Mouse (Mus musculus) retina, embryonic 14.5 days (tissue): Measurements from ENCODE around the gene Phldb3.
"Not testable (repeated sequence)": the region's sequence is repeated elsewhere in the genome, so short reads cannot be mapped to it uniquely, and the experiment has no call there.

Experiments
- DNase-seq: peaks from one replicate; pipeline ENCODE4 v3.0.0-alpha.2; 2015; ENCODE audit warnings: low spot score

The Phldb3 gene

GRCm38 (mm10) chr7:24594309-24594803 is 16.2 kb upstream of the Phldb3 start:
- no peak for DNase-seq

GRCm38 (mm10) chr7:24595464-24595863 is 15.1 kb upstream of the Phldb3 start:
- DNase-seq = no peak

GRCm38 (mm10) chr7:24598121-24598520 is 12.4 kb upstream of the Phldb3 start:
- no peak for DNase-seq

DNA sequence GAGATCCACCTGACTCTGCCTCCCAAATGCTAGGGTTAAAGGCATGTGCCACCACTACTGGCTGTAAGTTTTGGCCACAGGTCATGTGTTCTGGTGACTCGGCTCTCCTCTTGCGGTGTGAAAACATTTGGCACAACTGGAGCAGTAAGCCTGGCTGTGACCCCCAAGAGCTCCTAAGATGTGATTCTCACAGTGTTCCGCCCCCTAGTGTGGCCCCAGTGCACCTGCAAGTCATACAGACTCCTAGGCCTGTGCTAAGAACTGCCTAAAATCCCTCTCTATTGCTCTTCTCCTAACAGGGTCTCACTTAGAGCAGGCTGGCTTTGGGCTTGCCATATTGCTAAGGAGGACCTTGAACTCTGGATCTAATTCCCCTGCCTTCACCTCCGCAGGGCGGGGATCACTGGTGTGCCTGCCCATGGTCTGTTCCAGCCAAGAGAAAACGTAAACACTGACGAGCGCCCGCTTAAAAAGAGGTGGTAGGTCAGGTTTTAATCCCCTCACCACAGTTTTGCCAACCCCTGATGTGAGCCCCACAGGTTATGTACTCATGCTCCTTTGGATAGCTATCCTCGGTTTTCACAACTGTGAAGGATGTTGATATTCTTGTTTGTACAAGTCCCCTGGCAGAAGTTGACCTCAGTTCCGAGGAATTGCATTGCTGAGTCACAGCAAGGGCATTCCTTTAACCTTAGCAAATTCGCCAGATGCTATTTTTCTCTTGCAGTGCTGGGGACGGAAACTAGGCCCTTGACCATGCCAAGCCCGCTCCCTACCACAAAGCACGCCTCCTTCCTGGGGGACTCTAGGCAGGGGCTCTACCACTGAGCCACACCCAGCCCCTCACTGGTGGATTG is 11.1 kb upstream of the Phldb3 start:
- DNase-seq = no peak

DNA sequence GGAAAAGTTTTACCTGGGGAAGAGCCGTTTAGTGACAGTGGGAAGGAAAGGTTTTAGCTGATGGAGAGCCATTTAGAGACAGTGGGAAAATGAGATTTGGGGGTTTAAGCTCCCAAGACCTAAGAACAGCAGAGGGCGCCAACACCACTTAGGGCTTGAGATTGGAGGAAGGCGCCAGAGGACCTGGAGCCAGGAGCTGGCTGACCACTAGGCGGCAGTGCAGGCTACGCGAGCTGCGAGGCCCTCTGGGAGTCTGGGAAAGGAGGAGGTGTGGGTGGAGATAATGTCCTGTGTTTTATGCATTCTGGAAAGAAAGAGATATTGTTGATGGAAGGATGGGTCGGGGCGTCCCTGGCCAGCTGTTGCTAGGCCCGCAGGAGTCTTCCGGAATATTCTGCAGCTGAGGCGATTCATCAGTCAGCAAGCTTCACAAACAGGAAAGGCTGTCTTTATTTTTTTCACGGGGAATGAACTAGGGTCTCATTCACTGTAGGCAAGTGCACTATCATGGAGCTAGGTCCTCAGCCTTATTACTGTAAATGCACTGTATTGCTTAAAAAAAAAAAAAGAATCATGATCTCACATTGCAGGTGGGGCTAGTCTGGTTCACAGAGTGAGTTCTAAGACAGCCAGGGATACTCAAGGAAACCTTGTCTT is 9.5 kb upstream of the Phldb3 start:
- peak; percentile 99 for DNase-seq

- DNase-seq = no peak
Observed at GRCm38 (mm10) chr7:24605561-24605960, 5.0 kb upstream of the Phldb3 start.

DNA sequence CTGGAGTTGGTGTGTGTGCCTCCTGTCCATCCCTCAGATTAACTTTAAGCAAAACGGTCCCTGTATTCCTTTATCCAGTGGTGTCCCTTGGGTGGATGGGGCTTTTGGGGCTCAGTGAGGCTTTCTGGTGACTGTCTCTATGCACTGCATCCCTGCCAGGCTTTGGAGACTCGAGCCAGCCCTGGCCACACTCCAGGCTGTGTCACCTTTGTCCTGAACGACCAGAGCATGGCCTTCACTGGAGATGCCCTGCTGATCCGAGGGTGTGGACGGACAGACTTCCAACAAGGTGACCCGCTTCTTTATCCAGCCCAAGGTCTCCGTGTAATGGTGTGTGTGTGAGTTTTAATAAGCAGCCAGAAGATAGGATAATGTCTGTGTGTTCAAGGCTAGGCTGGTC is 4.5 kb upstream of the Phldb3 start:
- no peak for DNase-seq

DNA sequence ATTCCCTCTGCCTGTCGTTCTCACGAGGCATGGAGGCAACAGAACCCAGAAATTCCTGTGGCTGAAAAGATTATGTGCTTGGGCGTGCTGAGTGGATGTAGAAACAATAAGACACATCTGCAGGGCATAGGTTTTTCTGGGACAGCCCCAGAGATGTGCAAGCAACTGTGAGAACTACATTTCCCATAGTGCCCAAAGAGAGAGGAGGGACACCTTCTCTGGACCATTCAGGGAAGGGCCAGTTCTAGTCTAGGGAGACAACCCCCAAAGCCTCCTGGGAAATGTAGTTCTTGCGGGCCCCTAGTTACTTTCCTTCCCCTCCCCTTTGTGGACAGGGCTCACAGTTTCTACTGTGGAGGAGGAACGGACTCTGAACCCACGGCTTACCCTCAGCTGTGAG is 2.5 kb upstream of the Phldb3 start:
- DNase-seq = peak; percentile 69

DNA sequence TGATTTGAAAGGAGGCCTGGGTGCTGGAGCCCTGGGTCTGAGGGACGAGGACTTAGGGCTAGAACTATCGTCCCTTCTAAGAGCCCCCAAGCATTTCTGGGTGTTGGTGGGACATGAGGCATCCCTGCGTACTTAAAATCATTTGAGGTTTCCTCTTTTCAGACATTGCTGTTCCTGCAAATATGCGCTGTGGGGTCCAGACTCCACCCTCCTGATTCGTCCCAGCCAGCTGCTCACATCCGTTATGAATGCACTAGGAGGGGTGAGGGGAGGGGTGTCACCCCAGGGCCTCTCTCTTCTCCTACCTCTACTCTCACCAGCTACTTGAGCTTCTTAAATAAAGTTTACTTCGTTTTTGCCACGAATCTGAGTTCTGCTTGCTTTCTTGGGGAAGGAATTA is 2.0 kb upstream of the Phldb3 start:
- DNase-seq = no peak

GRCm38 (mm10) chr7:24610879-24611494 is 424 bp downstream of the Phldb3 start:
- DNase-seq = peak; percentile 84

GRCm38 (mm10) chr7:24611709-24612108 is 1.1 kb downstream of the Phldb3 start:
- no peak for DNase-seq

DNA sequence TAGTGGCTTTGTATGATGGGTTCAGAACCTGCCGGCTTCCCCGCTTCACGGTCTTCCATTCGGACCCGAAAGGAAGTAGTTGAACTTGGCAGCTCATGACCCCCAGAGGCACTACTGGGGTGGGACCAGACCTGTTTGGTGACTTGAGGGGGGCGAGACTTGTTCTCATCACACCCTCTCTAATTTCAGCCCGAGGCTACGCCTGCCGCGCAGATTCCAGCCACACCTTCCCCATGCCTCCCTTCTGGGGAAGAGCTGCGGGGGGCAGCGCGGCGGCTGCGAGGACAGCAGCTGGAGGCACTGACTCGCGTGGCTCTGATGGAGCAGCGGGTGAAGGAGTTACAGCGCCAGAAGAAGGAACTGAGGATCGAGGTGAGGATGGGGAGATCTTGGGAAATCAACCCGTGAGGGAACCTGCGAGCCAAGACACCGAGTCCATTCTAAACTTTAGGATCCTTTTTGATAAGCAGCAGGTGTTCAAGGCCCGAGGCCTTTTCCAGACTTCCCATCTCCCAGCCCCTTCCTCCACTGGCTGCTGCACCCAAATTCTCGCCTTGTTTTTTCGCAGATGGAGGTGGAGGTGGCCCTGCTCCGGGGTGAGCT is 1.8 kb downstream of the Phldb3 start:
- no peak for DNase-seq

GRCm38 (mm10) chr7:24614816-24615215 is 4.3 kb downstream of the Phldb3 start:
- no peak for DNase-seq

DNA sequence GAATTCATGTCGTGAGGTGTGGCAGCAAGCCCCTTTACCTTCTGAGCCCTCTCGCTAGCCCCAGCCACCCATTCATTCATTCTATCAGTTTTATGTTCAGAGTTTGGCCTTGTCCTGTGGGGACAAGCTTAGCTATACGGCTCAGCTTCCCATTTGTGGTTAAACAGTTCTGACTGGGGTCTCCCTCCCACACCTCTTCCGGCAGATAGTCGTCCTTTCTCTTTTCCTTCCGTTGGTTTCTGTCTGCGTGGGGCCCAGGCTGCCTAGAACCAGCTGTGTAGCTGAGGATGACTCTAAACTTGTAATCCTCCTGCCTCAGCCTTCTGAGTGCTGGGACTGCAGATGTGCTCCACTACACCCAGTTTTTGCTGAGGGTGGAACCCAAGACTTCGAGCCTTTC is 7.2 kb downstream of the Phldb3 start:
- no peak for DNase-seq

DNA sequence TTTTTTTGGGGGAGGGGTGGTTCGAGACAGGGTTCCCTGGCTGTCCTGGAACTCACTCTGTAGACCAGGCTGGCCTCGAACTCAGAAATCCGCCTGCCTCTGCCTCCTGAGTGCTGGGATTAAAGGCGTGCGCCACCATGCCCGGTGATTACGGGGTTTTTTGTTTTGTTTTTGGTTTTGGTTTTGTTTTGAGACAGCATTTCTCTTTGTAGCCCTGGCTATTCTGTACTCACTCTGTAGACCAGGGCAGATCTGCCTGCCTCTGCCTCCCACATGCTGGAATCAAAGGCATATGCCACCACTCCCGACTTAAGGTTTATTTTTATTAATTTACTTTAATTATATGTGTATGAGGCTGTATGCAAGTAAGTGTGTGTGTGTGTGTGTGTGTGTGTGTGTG is 7.8 kb downstream of the Phldb3 start:
- DNase-seq = not testable (repeated sequence)

DNA sequence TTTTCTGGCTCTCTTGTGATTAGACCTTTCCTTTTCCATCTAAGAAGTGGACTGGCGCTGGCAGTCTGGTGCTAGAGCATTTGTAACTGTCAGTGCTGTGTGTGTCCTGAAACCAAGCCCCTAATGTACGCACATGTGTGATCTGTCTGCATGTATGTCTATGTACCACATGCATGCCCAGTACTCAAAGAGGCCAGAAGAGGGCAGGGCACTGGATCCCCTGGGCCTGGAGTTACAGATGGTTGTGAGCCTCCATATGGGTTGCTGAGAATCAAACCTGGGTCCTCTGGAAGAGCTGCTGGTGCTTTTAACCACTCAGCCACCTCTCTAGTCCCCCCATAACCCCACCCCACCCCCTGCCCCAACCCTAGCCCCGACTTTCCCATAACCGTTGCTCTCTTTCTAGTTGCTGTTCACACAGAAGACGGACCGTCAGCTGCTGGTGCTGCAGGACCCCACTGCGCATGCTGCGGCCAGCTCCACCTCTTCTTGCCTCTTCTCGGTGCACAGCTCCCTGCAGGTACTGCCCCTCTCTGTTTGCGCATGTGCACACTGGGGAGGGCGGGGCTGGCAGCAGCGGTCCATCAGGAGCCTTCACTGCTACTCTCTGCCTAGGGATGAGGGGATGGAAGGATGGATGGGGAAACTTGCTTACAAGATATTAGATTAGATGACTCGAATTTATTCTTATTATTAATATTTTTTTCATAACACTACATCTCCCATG is 9.3 kb downstream of the Phldb3 start:
- DNase-seq = no peak

GRCm38 (mm10) chr7:24621193-24621592 is 10.6 kb downstream of the Phldb3 start:
- no peak for DNase-seq

- no peak for DNase-seq
Observed at GRCm38 (mm10) chr7:24622967-24623366, 12.4 kb downstream of the Phldb3 start.

GRCm38 (mm10) chr7:24628685-24629610 is 18.4 kb downstream of the Phldb3 start:
- peak; percentile 89 for DNase-seq

DNA sequence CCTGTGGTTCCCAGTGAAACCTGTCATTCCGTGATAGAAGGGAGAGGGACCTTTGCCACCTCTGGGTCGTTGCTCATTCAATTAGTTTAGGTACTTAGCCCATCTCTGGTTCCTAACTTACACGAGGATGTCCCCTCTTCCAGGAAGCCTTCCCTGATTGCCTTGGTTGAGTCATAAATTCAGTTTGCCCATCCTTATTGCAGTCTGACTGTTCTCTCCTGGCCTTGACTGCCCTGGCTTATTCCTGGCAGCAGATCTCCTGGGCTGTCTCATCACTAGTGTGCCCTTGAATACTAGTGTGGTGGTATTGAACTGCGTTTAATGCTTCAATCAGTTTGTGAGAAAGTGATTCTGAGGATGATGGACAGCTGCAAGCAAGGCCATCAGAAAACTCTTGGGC is 19.1 kb downstream of the Phldb3 start:
- DNase-seq = no peak
